Mouse (Mus musculus) thymus, postnatal 0 days (tissue): ENCODE results near the gene Ube3a. TPM values are rescaled to one million over a fixed set of nuclear protein-coding genes. Genes with fewer than 3 reads are reported as not detected.

Experiments used
- DNase-seq: peaks from one replicate; pipeline ENCODE4 v3.0.0-alpha.2; 2015; ENCODE audit warnings: low spot score
- polyA plus RNA-seq: library from polyadenylated mRNA; unstranded; fragments of >200 nt; fragmentation: Nextera tagmentation; extraction: Ambion mirVana; gene quantifications from 2 replicates; pipeline ENCODE4 v1.2.1, GENCODE M21; 2015

Ube3a gene
- polyA plus RNA-seq: 147 and 154 TPM in 2 replicates

DNA sequence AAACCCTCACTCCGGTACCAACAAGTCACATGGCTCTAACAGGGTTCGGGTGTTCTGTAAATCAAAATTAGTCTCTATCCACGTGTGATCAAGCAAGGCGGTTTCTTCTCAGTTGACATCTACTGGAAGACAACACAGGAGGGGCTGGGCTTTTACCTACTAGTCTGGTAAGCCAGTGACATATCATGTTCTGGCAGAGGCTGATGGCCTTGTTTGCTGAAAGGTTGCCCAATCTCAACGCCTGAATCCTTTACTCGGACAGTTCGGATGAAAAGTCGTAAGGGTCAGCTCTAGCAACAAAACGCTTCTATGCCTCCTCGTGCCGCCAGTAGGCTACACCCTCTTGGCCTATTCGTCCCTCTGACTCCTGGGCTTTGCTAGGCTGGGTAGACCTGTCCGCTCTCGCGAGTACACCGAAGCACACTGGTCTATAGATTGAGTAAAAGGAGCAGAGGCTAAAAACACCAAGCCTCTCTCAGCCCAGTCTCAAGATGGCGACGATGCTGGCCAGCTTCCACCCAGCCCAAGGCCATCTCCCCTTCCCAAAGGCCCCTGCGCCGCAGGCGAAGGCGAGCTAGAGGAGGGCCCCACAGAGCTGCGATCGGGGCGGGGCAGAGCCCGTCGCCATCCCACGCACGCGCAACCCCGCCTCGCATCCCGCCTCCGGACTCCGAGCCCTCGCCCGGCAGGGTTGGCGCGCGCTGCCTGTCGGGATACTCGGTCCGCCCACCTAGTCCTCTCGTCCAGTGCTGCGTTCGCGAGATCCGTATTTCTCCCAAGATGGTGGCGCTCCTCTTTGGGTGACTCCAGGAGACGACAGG, at the start of gene Ube3a:
Gene Ube3a (plus strand): TSS at position 706 of the 821 bp plus-strand sequence.
- DNase-seq: peak; percentile 95

DNA sequence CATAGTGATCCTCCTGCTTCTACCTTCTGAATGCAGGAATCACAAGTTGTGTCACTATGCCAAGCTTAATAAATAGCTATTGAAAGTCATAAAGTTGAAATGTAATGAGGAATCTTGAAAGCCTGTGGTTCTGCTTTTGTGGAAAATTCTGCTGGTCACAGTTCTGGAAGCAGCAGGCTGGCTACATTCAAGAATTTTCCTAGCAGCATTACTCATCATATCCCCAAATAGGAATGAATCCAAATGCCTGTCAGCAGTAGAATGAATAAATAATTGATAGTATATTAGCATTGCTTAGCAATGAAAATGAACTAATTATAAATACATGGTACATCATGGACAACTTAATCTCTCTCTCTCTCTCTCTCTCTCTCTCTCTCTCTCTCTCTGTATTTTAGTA, 35.7 kb upstream of the Ube3a start:
- DNase-seq: no peak

DNA sequence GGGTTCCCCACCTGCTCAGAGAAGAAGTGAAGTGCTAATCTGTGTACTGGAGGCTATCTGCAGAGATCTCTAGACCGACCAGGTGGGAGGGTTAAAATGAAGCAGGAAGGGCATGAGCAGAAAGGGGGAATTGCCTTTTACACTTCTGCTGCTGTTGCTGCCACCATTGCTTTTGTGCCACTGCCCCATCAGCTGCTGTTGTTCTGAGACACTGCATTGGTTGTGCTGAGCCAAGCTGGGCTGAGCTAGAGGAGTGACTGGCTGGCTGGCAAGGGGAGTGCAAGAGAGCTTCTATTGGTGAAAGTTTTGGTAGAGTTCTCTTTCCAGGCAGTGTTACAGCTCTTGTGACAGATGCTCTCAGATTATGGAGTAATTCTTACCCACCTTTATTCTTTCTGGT, 13.6 kb upstream of the Ube3a start:
- no peak for DNase-seq

DNA sequence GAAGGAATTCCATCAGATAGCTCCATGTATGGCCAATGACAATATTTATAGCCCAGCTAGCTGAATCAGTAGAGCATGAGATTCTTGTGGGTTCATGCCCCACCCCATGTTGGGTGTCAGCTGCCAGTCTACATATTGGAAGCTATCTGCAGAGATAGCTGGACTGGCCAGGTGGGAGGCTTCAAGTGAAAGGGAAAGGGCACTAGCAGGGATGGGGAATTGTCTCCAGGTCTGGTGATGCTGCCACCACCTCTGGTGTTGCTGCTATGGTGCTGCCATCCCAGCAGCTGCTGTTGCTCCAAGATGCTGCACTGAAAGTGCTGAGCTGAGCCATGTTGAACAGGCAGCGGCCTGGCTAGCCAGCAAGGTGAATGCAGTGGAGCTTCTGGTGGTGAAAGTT, 7.3 kb upstream of the Ube3a start:
- no peak for DNase-seq

GRCm38 (mm10) chr7:59228866-59229182, 274 bp downstream of the Ube3a start:
- no peak for DNase-seq

DNA sequence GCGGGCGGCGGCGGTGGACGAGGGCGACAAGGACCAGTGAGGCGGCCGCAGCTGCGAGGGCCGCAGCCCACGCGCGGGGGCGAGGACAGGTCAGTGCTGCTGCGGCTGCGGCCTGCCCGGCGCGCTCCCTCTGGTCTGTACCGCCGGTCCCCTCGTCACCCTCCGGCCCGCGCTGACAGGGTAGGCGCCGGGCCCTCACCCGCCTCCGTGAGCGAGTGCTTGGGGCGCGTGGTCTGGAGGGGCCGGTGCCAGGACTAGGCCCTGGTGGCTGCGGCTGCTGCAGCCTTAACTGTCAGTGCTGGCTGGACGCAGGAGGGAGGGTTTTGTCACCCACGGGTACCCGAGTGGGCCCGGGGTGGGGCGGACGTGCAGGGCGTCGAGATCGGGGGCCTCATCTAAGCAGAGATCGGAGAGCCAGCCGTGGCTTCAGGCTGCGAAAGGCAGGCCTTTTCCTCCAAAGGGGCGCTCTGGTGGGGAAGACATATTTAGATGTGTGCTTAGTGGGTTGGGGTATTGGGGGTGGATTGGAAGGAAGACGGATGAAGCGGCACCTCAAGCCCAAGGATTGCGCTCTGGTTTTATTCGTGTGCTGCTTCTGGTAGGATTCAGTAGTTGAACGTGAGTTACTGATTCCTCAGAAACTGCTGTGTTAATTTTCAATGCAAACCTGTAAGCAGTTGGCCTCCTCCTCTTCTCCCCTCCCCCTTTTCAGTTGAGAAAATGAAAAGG, 797 bp downstream of the Ube3a start:
- peak; percentile 73 for DNase-seq

DNA sequence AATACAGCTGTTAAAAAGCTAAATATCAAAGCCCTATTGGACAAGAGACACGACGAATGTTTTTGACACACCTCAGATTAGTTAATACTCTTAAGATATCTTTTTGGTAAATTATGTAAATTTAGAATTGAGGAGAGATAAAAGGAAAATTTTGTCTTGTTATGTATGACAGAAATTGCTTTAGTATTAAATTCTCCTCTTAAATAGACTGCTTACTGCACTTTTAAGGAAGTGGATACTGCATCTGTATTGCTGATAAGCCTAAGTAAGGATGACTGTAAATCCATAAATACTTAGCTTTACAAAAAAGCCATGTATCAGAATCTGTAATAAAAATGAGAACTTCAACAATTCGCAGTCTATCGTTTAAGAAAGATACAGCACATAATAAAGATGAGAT, 1.8 kb downstream of the Ube3a start:
- DNase-seq: no peak

DNA sequence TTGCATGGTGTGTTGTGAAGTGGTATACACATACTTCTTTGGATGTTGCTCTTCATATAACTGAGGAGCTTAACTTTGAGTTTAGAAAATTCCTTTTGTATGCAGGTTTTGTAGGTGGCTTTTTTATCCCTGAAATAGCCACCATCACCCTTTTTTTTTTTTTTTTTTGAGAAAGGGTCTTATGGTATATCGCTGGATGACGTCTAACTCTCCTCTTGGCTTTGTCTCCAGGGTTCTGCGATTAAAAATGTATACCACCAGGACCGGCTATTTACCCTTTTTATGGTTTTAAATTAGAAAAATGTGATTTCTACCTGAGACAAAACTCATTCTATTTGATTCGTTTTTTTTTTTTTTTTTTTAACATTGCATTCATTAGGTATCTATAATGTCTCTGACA, 2.2 kb downstream of the Ube3a start:
- DNase-seq: no peak

- DNase-seq: no peak
These were observed 3.4 kb downstream of the Ube3a start for GRCm38 (mm10) chr7:59231960-59232359.

DNA sequence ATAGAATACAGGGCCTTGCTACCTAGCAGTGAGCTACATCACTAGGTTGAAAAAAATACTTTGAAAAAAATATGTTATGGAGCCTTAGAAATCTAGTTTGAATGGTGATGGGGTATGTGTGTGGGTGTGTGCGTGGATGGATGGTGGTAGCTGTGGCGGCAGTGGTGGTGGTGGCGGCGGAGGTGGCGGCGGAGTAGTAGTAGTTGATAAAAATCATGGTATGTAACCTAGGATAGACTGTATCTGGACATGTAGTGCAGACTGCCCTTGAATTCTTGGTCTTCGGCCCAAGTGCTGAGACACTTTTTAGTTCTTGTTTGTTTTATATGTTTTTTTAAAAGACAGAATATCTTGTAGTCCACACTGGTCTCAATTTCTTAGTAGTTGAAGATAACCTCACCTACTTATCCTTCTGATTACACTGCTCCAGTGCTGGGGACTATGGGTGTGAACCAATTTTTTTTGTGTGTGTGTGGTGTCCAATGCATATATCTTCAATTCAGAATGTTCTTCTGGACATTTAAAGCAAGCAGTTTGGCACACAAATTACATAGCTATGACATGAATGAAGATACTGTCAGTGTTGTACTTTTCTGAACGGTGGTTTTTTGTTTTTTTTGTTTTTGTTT, 6.3 kb downstream of the Ube3a start:
- DNase-seq: no peak

GRCm38 (mm10) chr7:59243257-59243656, 14.7 kb downstream of the Ube3a start:
- DNase-seq: no peak

- peak; percentile 29 for DNase-seq
These were observed 17.0 kb downstream of the Ube3a start for GRCm38 (mm10) chr7:59245541-59245940.

DNA sequence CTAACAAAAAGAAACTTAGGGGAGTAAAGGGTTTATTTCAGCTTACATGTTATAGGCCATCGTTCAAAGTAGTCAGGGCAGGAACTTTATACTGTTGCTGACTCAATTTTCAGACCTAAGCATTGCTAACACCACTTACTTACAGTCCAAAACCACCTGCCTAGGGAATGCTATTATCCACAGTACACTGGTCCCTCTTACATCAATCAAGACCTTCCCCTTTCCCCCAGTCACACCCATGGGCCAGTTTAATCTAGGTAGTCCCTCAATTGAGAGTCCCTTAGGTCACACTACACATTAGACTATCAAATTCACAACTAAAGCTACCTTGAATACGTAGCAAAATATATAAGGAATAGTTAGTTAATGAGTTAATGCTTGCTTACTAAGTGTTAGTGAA, 24.8 kb downstream of the Ube3a start:
- DNase-seq: no peak

- no peak for DNase-seq
These were observed 37.0 kb downstream of the Ube3a start for GRCm38 (mm10) chr7:59265538-59265937.

DNA sequence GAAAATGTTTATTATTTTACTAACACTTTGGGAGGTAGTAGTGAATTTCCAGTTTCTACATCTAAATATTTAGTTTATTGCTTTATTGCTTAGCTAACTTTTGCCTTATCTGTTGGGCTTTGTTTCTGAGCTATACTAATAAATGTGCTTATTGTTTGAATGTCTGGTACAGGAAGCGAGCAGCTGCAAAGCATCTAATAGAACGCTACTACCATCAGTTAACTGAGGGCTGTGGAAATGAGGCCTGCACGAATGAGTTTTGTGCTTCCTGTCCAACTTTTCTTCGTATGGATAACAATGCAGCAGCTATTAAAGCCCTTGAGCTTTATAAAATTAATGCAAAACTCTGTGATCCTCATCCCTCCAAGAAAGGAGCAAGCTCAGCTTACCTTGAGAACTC, 43.2 kb downstream of the Ube3a start:
- DNase-seq: no peak

GRCm38 (mm10) chr7:59312576-59312975, 84.0 kb downstream of the Ube3a start:
- no peak for DNase-seq

- DNase-seq: no peak
These were observed 94.2 kb downstream of the Ube3a start for GRCm38 (mm10) chr7:59322759-59323158.
